Mouse (Mus musculus) cerebellum, postnatal 36 days (tissue): ENCODE results near the gene Sik1.

ENCODE experiments used
- DNase-seq, 2 experiments: peaks; one replicate each; pipeline ENCODE4 v3.0.0; 2021 to 2022; ENCODE audit warnings: mixed read lengths in 2 of 2

The Sik1 gene

GRCm38 (mm10) chr17:31802272-31803017 is 53.2 kb downstream of the Sik1 start:
- DNase-seq = no peak

GRCm38 (mm10) chr17:31800852-31801363 is 54.7 kb downstream of the Sik1 start:
- no peak for DNase-seq

- DNase-seq = no peak
Observed at GRCm38 (mm10) chr17:31795893-31796292, 59.7 kb downstream of the Sik1 start.
